Comparison of ENCODE assay signal across 28 mouse cellular contexts in genomic region chr3:139193917-139194316, GRCm38 (mm10). TPM values are rescaled to one million over a fixed set of nuclear protein-coding genes. Genes with fewer than 3 reads are reported as not detected.
A peak's percentile ranks its signal among the peaks of the same experiment; 100 is the strongest.
DNase-seq lines count a peak whose midpoint lies in the region; ATAC-seq and TF ChIP-seq lines count a peak whose summit lies in the region.
"Had no signal": no experiment of that assay in that cellular context is flagged by ENCODE, and none has a peak within 500 bp of the region (broad histone marks: within the 10 kb centered on the region; RNA-seq: fewer than 3 reads in every experiment).

No protein-coding gene starts in this region.

- H3K9ac ChIP-seq in lung, embryonic 14.5 days, result no peak overlapping the region
- no peak overlapping the region for H3K9ac ChIP-seq in CH12.LX (ENCODE audit: insufficient read depth, low read depth)
- H3K9ac ChIP-seq: hindbrain, embryonic 13.5 days had no signal

- H3K9me3 ChIP-seq in lung, embryonic 14.5 days (ENCODE audit: low read depth, low read length), result no peaks in the 10 kb centered on the region
- H3K9me3 ChIP-seq in CH12.LX (replicated peaks; ENCODE audit: low read length), result no peaks in the 10 kb centered on the region
- H3K9me3 ChIP-seq: forebrain, embryonic 10.5 days; G1E; heart, embryonic 10.5 days; hindbrain, embryonic 13.5 days had no signal

- no peak overlapping the region for H3K4me3 ChIP-seq in gastrocnemius, adult 2 months
- H3K4me3 ChIP-seq in lung, embryonic 14.5 days (ENCODE audit: low read depth, low read length), result no peak overlapping the region
- no peak overlapping the region for H3K4me3 ChIP-seq in CH12.LX (replicated peaks in 1 of 3; ENCODE audit: low read depth in 2 of 3, low read length in 2 of 3, poor library complexity in 1 of 3)
- H3K4me3 ChIP-seq: forebrain, embryonic 10.5 days; heart, embryonic 10.5 days; hindbrain, embryonic 13.5 days had no signal

- no peak for DNase-seq in gastrocnemius, adult 2 months
- DNase-seq in gastrocnemius, adult 18-20 months (ENCODE audit: low spot score), result no peak
- DNase-seq in lung, embryonic 14.5 days, result peak; percentile 43
- no peak for DNase-seq in lung, postnatal 25 days (ENCODE audit: low spot score)
- DNase-seq in CH12.LX (ENCODE audit: extremely low read depth), result no peak
- DNase-seq in induced T-regulatory cell, adult 2 months (ENCODE audit: low read depth), result peak; percentile 25
- no peak for DNase-seq in adrenal gland, adult 18-20 months (ENCODE audit: low spot score in 2 of 2)
- DNase-seq in frontal cortex, postnatal 14 days (ENCODE audit: low spot score in 2 of 2), result no peak
- DNase-seq: adrenal gland, postnatal 10 days; cerebellum, adult 18-20 months; cerebellum, postnatal 25 days; gastrocnemius, postnatal 36 days; heart, postnatal 10 days; left cerebral cortex, postnatal 4 days; liver; lung, postnatal 36 days; retina, postnatal 1 day; right cerebral cortex, postnatal 4 days; thymus, postnatal 14 days had no signal

- no peaks in the 10 kb centered on the region for H3K79me2 ChIP-seq in CH12.LX (replicated peaks; ENCODE audit: control insufficient read depth, extremely low read depth, insufficient read depth, poor library complexity, severe bottlenecking)

- no peaks in the 10 kb centered on the region for H3K36me3 ChIP-seq in lung, embryonic 14.5 days (ENCODE audit: insufficient read depth)
- no peaks in the 10 kb centered on the region for H3K36me3 ChIP-seq in CH12.LX (replicated peaks in 1 of 2; ENCODE audit: control insufficient read depth in 1 of 2, insufficient read depth in 1 of 2, low read length in 1 of 2)
- H3K36me3 ChIP-seq: forebrain, embryonic 10.5 days; G1E; heart, embryonic 10.5 days; hindbrain, embryonic 13.5 days had no signal

- no peak overlapping the region for H3K27ac ChIP-seq in gastrocnemius, adult 2 months
- no peak overlapping the region for H3K27ac ChIP-seq in lung, embryonic 14.5 days (ENCODE audit: low read depth)
- H3K27ac ChIP-seq in CH12.LX (ENCODE audit: insufficient read depth, low read depth), result no peak overlapping the region
- H3K27ac ChIP-seq: forebrain, embryonic 10.5 days; heart, embryonic 10.5 days; hindbrain, embryonic 13.5 days had no signal

- TF ChIP-seq EP300 in CH12.LX (IDR thresholded peaks at IDR 0.05; ENCODE audit: low read length), result no peak

- no peaks in the 10 kb centered on the region for H3K4me1 ChIP-seq in lung, embryonic 14.5 days (ENCODE audit: insufficient read depth)
- H3K4me1 ChIP-seq in CH12.LX (ENCODE audit: control insufficient read depth in 1 of 2, insufficient read depth in 2 of 2), result no peaks in the 10 kb centered on the region; a peak in 1 of 4 replicates
- H3K4me1 ChIP-seq: forebrain, embryonic 10.5 days; heart, embryonic 10.5 days; hindbrain, embryonic 13.5 days had no signal

- dilution Hi-C loops in CH12.LX (cut with MboI; ENCODE audit: extremely low pct_ligation_motif_present, extremely low pct_unique_long_range_greater_than_20kb, low sequenced_read_pairs), result no loop called here

- TF ChIP-seq POLR2A in CH12.LX (IDR thresholded peaks at IDR 0.05; ENCODE audit: low read depth, low read length), result no peak

- peak; percentile 79 for TF ChIP-seq RAD21 in CH12.LX (IDR thresholded peaks at IDR 0.05; ENCODE audit: low read depth, low read length)

- ATAC-seq in lung, embryonic 14.5 days (ENCODE audit: insufficient read depth), result no peak
- ATAC-seq: intestine, postnatal 0 days had no signal

- in situ Hi-C loops in CH12.LX (cut with MboI; ENCODE audit: low pct_ligation_motif_present, low pct_unique_long_range_greater_than_20kb, low sequenced_read_pairs), result loop anchor here (25.0 kb wide), 1 partner anchor 557 kb away; no protein-coding TSS in a partner anchor

- H3K4me2 ChIP-seq in lung, embryonic 14.5 days, result no peak overlapping the region
- H3K4me2 ChIP-seq in CH12.LX (ENCODE audit: insufficient read depth, low read depth, poor library complexity, severe bottlenecking), result no peak overlapping the region
- H3K4me2 ChIP-seq: hindbrain, embryonic 13.5 days had no signal

- TF ChIP-seq CTCF in gastrocnemius, adult 2 months (IDR thresholded peaks at IDR 0.05), result peak; percentile 46
- no peak for TF ChIP-seq CTCF in lung, embryonic 14.5 days (IDR thresholded peaks at IDR 0.05; ENCODE audit: low read depth)
- TF ChIP-seq CTCF in CH12.LX (conservative IDR thresholded peaks at IDR 0.05 in 1 of 2, IDR thresholded peaks at IDR 0.05 in 1 of 2; ENCODE audit: low read depth in 2 of 2, low read length in 2 of 2), result peak in 1 of 2 experiments; percentile 61; a peak in 2 of 4 replicates

- H3K27me3 ChIP-seq in lung, embryonic 14.5 days (ENCODE audit: insufficient read depth, low read length), result no peaks in the 10 kb centered on the region
- H3K27me3 ChIP-seq in CH12.LX (replicated peaks), result no peaks in the 10 kb centered on the region
- H3K27me3 ChIP-seq: hindbrain, embryonic 13.5 days had no signal

- intact Hi-C loops in gastrocnemius, adult 2 months (cut with DNase I), result no loop called here

TF ChIP-seq in CH12.LX, 34 proteins besides CTCF, POLR2A, EP300 and RAD21:
- TF ChIP-seq JUND (conservative IDR thresholded peaks at IDR 0.05; ENCODE audit: low read depth, low read length) (no peak), MAFK (IDR thresholded peaks at IDR 0.05; ENCODE audit: insufficient replicate concordance, low read length) (no peak), MAX (IDR thresholded peaks at IDR 0.05; ENCODE audit: low read length) (no peak), BHLHE40 (IDR thresholded peaks at IDR 0.05; ENCODE audit: low read depth, low read length) (no peak), ZC3H11A (IDR thresholded peaks at IDR 0.05; ENCODE audit: low read depth, low read length) (peak; percentile 23; the same call in 1 of the 2 replicates), MYC (IDR thresholded peaks at IDR 0.05; ENCODE audit: low read depth, low read length) (no peak), MXI1 (IDR thresholded peaks at IDR 0.05; ENCODE audit: low read depth, low read length) (no peak), ZNF384 (IDR thresholded peaks at IDR 0.05; ENCODE audit: low read depth, low read length) (peak; percentile 76), JUN (IDR thresholded peaks at IDR 0.05; ENCODE audit: insufficient read depth, low read depth, low read length) (no peak), USF1 (IDR thresholded peaks at IDR 0.05; ENCODE audit: low read depth, low read length) (no peak), IRF4 (IDR thresholded peaks at IDR 0.05; ENCODE audit: low read depth, low read length) (no peak)

RNA-seq across cellular contexts. Expression of gene Stpg2, which starts 11.6 kb away (rescaled TPM):
- not detected for total RNA-seq in gastrocnemius, adult 2 months (2021)
- not detected for total RNA-seq in gastrocnemius, adult 18-20 months (2021)
- not detected in 2 replicates for polyA plus RNA-seq in lung, embryonic 14.5 days (2014; fragmentation: Nextera tagmentation; extraction: Ambion mirVana)
- total RNA-seq in CH12.LX (2012; rRNA removed) (not detected in 2 replicates), CH12.LX (2014; rRNA removed) (not detected in 2 replicates)
- not detected in 2 replicates for polyA plus RNA-seq in CH12.LX (2012; ENCODE audit: insufficient read length, low read depth)
- total RNA-seq in adrenal gland, adult 18-20 months (2021), result not detected
- total RNA-seq: G1E; gastrocnemius, postnatal 36 days; heart, postnatal 10 days; left cerebral cortex, postnatal 4 days; megakaryocyte-erythroid progenitor cell, adult 5-6 weeks; monocyte, adult 5-6 weeks had no signal
- polyA plus RNA-seq: G1E; intestine, postnatal 0 days; kidney, embryonic 16.5 days; liver, embryonic 16.5 days had no signal

Comparison
In these comparisons a context has a peak if more than half of its experiments do, and no peak if none do; other contexts are left out.
1. DNase-seq: peak in lung, embryonic 14.5 days (single experiment) and induced T-regulatory cell, adult 2 months (single experiment); none in gastrocnemius, adult 2 months (single experiment), gastrocnemius, adult 18-20 months (single experiment), lung, postnatal 25 days (single experiment), CH12.LX (single experiment), adrenal gland, adult 18-20 months (0 of 2) and frontal cortex, postnatal 14 days (0 of 2).